Mouse (Mus musculus) thymus, postnatal 10 days (tissue): ENCODE data around the gene Vps72.

Source experiments
- DNase-seq, 2 experiments: peaks; one replicate each; pipeline ENCODE4 v3.0.0; 2021; ENCODE audit warnings: low spot score in 2 of 2

The Vps72 gene

GRCm38 (mm10) chr3:95164840-95165239, 54.0 kb downstream of the Vps72 start:
- DNase-seq, result no peak

DNA sequence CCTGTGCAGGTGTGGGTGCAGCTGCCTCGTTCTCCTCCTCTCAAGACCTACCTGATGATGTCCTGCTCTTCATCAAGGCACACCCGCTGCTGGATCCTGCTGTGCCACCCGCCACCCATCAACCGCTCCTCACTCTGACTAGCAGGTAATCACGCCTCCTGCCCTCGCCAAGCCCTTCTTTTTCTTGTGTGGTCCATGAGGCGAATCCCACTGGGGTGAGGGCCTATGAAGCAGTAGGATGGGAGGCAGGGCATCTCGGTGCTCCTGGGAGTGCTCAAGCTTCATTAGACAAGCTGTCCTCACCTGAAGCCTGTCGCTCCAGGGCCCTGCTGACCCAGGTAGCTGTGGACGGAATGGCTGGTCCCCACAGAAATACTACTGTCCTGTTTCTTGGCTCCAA, 59.2 kb downstream of the Vps72 start:
- DNase-seq, result no peak

DNA sequence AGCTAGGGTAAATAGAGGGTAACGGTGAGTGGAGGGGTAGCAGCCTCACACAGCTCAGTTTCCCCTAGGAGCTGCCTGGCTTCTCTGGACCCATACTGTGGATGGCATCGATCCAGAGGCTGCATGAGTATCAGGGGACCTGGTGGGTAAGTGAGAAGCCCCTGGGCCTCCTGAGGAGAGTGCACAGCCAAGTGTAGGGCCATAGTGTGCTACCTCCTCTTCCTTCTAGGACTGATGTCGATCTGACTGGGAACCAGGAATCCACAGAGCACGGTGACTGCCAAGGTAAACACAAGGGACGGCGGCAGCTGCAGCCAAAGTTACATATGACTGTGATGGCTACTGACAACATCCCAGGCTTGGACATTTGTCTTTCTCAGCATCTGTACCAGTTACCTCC, 60.3 kb downstream of the Vps72 start:
- DNase-seq, result no peak
